Mouse (Mus musculus) gastrocnemius, postnatal 25 days (tissue): ENCODE measurements around the gene Tmem127. TPM values are rescaled to one million over a fixed set of nuclear protein-coding genes. Genes with fewer than 3 reads are reported as not detected.

Experiments
- total RNA-seq, 2 experiments: library from RNA; stranded (reverse); gene quantifications; 1 replicate in 1 of 2; 2 replicates in 1 of 2; pipeline ENCODE4 v1.2.3; 2021

The Tmem127 gene
- total RNA-seq, 2 experiments from 2014 or later, result 22.2 to 23.6 TPM

Other genes with a start within 250 kb of the Tmem127 start
- gene Ap4e1, start 239.2 kb upstream of the Tmem127 start, total RNA-seq, result 1 to 10 TPM; 7.4 to 7.6 TPM
- 10 to 100 TPM; 10.3 to 14.3 TPM for gene Blvra, start 177.2 kb upstream of the Tmem127 start, total RNA-seq
- gene Ncaph, start 114.0 kb upstream of the Tmem127 start, total RNA-seq, result 1 to 10 TPM; 1.7 to 2.4 TPM
- 1 to 10 TPM; 4.1 to 5.2 TPM for gene Itpripl1, start 104.5 kb upstream of the Tmem127 start, total RNA-seq
- gene 1810024B03Rik, start 39.6 kb upstream of the Tmem127 start, total RNA-seq, result under 1 TPM; 0.23 to 0.54 TPM
- 10 to 100 TPM; 32.8 to 34.1 TPM for gene Snrnp200, start 39.5 kb upstream of the Tmem127 start, total RNA-seq
- 10 to 100 TPM; 40.8 to 42.9 TPM for gene Ciao1, start 92 bp upstream of the Tmem127 start, total RNA-seq
- gene Stard7, start 22.3 kb downstream of the Tmem127 start, total RNA-seq, result 100 to 1,000 TPM in 1 of 2 experiments, 10 to 100 TPM in 1; 95.4 to 105 TPM
- 1 to 10 TPM in 1 of 2 experiments, under 1 TPM in 1; 0.91 to 1.1 TPM for gene Dusp2, start 88.3 kb downstream of the Tmem127 start, total RNA-seq
- gene Astl, start 90.7 kb downstream of the Tmem127 start, total RNA-seq, result not detected
- gene Adra2b, start 115.3 kb downstream of the Tmem127 start, total RNA-seq, result under 1 TPM; 0.64 to 0.67 TPM
- gene Gpat2, start 177.3 kb downstream of the Tmem127 start, total RNA-seq, result not detected
- 10 to 100 TPM; 21.5 to 21.9 TPM for gene Fahd2a, start 196.7 kb downstream of the Tmem127 start, total RNA-seq